Mouse (Mus musculus) cerebellum, adult (tissue): Measurements from ENCODE around the gene Dmrt2.

Experiments used
- ATAC-seq: cut with Nextera tagmentation; 2 replicates; pipeline ENCODE4 v1.9.2; 2017; ENCODE audit warnings: mild to moderate bottlenecking, moderate library complexity, mixed read lengths; ENCODE audit not compliant: insufficient number of reproducible peaks, low FRiP score, low TSS enrichment

Gene Dmrt2

GRCm38 (mm10) chr19:25674744-25675143 lies 2.5 kb downstream of the Dmrt2 start:
- ATAC-seq: no peak

GRCm38 (mm10) chr19:25675866-25676440 lies 3.7 kb downstream of the Dmrt2 start:
- ATAC-seq: no peak

GRCm38 (mm10) chr19:25698850-25699249 lies 26.6 kb downstream of the Dmrt2 start:
- ATAC-seq: no peak

- ATAC-seq: 0 out of 2 replicates have a peak, but pooled peaks have one; percentile 64
These were observed 41.2 kb downstream of the Dmrt2 start for GRCm38 (mm10) chr19:25713382-25713781.

- no peak for ATAC-seq
These were observed 42.7 kb downstream of the Dmrt2 start for GRCm38 (mm10) chr19:25714927-25715326.

- no peak for ATAC-seq
These were observed 50.4 kb downstream of the Dmrt2 start for GRCm38 (mm10) chr19:25722616-25723015.
